34 mouse cellular contexts compared by ENCODE assay signal in genomic region chr10:61128701-61129365, GRCm38 (mm10). TPM values are rescaled to one million over a fixed set of nuclear protein-coding genes. Genes with fewer than 3 reads are reported as not detected.
DNase-seq lines count a peak whose midpoint lies in the region; ATAC-seq and TF ChIP-seq lines count a peak whose summit lies in the region.
"Had no signal": no experiment of that assay in that cellular context is flagged by ENCODE, and none has a peak within 500 bp of the region (broad histone marks: within the 10 kb centered on the region; RNA-seq: fewer than 3 reads in every experiment).

No protein-coding gene starts in this region.

- 0 out of 2 replicates have a peak overlapping the region, but pooled peaks have one; percentile 24 for H3K9ac ChIP-seq in liver, adult 2 months (ENCODE audit: low read depth, low read length)
- no peak overlapping the region; the same call in 1 of the 2 replicates for H3K9ac ChIP-seq in liver, embryonic 14.5 days (replicated peaks)
- no peak overlapping the region for H3K9ac ChIP-seq in liver, postnatal 0 days (replicated peaks)
- H3K9ac ChIP-seq in forebrain, embryonic 14.5 days (ENCODE audit: low read length): no peak overlapping the region
- H3K9ac ChIP-seq: embryonic facial prominence, embryonic 13.5 days; forebrain, embryonic 12.5 days; hindbrain, embryonic 12.5 days; hindbrain, embryonic 15.5 days had no signal

- H3K27ac ChIP-seq in liver, adult 2 months (replicated peaks; ENCODE audit: insufficient read depth, low read depth, low read length): peak overlapping the region; percentile 63
- H3K27ac ChIP-seq in liver, embryonic 14.5 days: peak overlapping the region; percentile 48; the same call in 1 of the 2 replicates
- no peak overlapping the region for H3K27ac ChIP-seq in liver, postnatal 0 days (ENCODE audit: low read depth)
- H3K27ac ChIP-seq in gastrocnemius, adult 2 months: no peak overlapping the region
- no peak overlapping the region for H3K27ac ChIP-seq in forebrain, embryonic 14.5 days (ENCODE audit: low read depth, low read length)
- H3K27ac ChIP-seq: embryonic facial prominence, embryonic 10.5 days; embryonic facial prominence, embryonic 13.5 days; forebrain, embryonic 12.5 days; hindbrain, embryonic 12.5 days; hindbrain, embryonic 15.5 days had no signal

- WGBS in liver, adult 2 months: 21% methylated on average over 1 of the region's 1 CpGs
- WGBS in liver, embryonic 14.5 days (ENCODE audit: insufficient replicate concordance): 45% methylated on average over 1 of the region's 1 CpGs
- WGBS in liver, postnatal 0 days (ENCODE audit: insufficient replicate concordance): 53% methylated on average over 1 of the region's 1 CpGs
- 91% methylated on average over 1 of the region's 1 CpGs for WGBS in forebrain, embryonic 14.5 days

- no peak for TF ChIP-seq EP300 in liver, embryonic 14.5 days (IDR thresholded peaks at IDR 0.05; ENCODE audit: low read depth)
- no peak for TF ChIP-seq EP300 in liver, postnatal 0 days (IDR thresholded peaks at IDR 0.05; ENCODE audit: low read depth)

- H3K4me2 ChIP-seq in liver, embryonic 14.5 days (ENCODE audit: low read depth): peak overlapping the region; percentile 6; the same call in 1 of the 2 replicates
- H3K4me2 ChIP-seq in liver, postnatal 0 days (ENCODE audit: low read depth, low read length): 0 out of 2 replicates have a peak overlapping the region, but pooled peaks have one; percentile 2
- H3K4me2 ChIP-seq in forebrain, embryonic 14.5 days (ENCODE audit: low read length): no peak overlapping the region
- H3K4me2 ChIP-seq: embryonic facial prominence, embryonic 13.5 days; forebrain, embryonic 12.5 days; heart, embryonic 11.5 days; hindbrain, embryonic 12.5 days; hindbrain, embryonic 15.5 days had no signal

- DNase-seq in liver, adult 2 months (ENCODE audit: extremely low read depth, low read depth, low spot score): peak; percentile 95
- DNase-seq in liver: no peak
- DNase-seq in liver, embryonic 14.5 days (ENCODE audit: low read depth in 3 of 3, low spot score in 3 of 3): no peak
- DNase-seq in liver, postnatal 0 days: no peak
- no peak for DNase-seq in gastrocnemius, adult 2 months
- DNase-seq in embryo, embryonic 11 days: no peak
- DNase-seq in forebrain, embryonic 14.5 days (ENCODE audit: low spot score): no peak
- DNase-seq: adrenal gland, postnatal 14 days; B cell, adult 2 months; cerebellum, adult 11 months; cerebellum, adult 2 months; cerebellum, adult 9-11 months; cerebellum, postnatal 25 days; gastrocnemius, postnatal 14 days; heart, adult 11 months had no signal

- intact Hi-C loops in gastrocnemius, adult 2 months (cut with DNase I): no loop called here

- TF ChIP-seq POLR2A in liver, adult 2 months (IDR thresholded peaks at IDR 0.05; ENCODE audit: extremely low read depth, insufficient read depth, low read length): no peak

- H3K4me1 ChIP-seq in liver, adult 2 months (ENCODE audit: control insufficient read depth, insufficient read depth, low read length): peaks cover 6% of the 10 kb centered on the region
- peaks cover 21 to 35% of the 10 kb centered on the region in 2 experiments for H3K4me1 ChIP-seq in liver, embryonic 14.5 days (replicated peaks; ENCODE audit: control insufficient read depth in 2 of 2, insufficient read depth in 2 of 2, low read length in 1 of 2)
- peaks cover 20% of the 10 kb centered on the region for H3K4me1 ChIP-seq in liver, postnatal 0 days (ENCODE audit: insufficient read depth)
- no peaks in the 10 kb centered on the region for H3K4me1 ChIP-seq in forebrain, embryonic 14.5 days (ENCODE audit: control insufficient read depth, insufficient read depth, low read length)
- H3K4me1 ChIP-seq: embryonic facial prominence, embryonic 10.5 days; embryonic facial prominence, embryonic 13.5 days; forebrain, embryonic 12.5 days; hindbrain, embryonic 12.5 days; hindbrain, embryonic 15.5 days had no signal

- H3K4me3 ChIP-seq in liver, adult 2 months (ENCODE audit: insufficient read depth, low read depth, low read length): no peak overlapping the region
- H3K4me3 ChIP-seq in liver, embryonic 14.5 days (ENCODE audit: insufficient read depth in 1 of 2, low read depth in 2 of 2, low read length in 2 of 2): no peak overlapping the region
- no peak overlapping the region for H3K4me3 ChIP-seq in liver, postnatal 0 days (ENCODE audit: low read depth, low read length)
- no peak overlapping the region for H3K4me3 ChIP-seq in gastrocnemius, adult 2 months
- H3K4me3 ChIP-seq in forebrain, embryonic 14.5 days (ENCODE audit: low read depth, low read length): no peak overlapping the region
- H3K4me3 ChIP-seq: embryonic facial prominence, embryonic 10.5 days; embryonic facial prominence, embryonic 13.5 days; erythroblast, embryonic 14.5 days; forebrain, embryonic 12.5 days; hindbrain, embryonic 12.5 days; hindbrain, embryonic 15.5 days had no signal

- H3K79me2 ChIP-seq in liver, adult 2 months (ENCODE audit: control insufficient read depth, insufficient read depth, low read length): peaks cover 5% of the 10 kb centered on the region; the same call in 1 of the 2 replicates

- peaks cover 10% of the 10 kb centered on the region for H3K36me3 ChIP-seq in liver, adult 2 months (ENCODE audit: control insufficient read depth, insufficient read depth, low read length)
- no peaks in the 10 kb centered on the region for H3K36me3 ChIP-seq in liver, embryonic 14.5 days (replicated peaks; ENCODE audit: control insufficient read depth, insufficient read depth, low read depth)
- H3K36me3 ChIP-seq in liver, postnatal 0 days (replicated peaks; ENCODE audit: insufficient read depth, low read length): no peaks in the 10 kb centered on the region; the same call in 1 of the 2 replicates
- H3K36me3 ChIP-seq in forebrain, embryonic 14.5 days (ENCODE audit: control insufficient read depth, insufficient read depth, low read length): peaks cover 5% of the 10 kb centered on the region; the same call in 1 of the 2 replicates
- H3K36me3 ChIP-seq: G1E had no signal

- no peaks in the 10 kb centered on the region for H3K9me3 ChIP-seq in liver, embryonic 14.5 days (ENCODE audit: control insufficient read depth, low read length)
- no peaks in the 10 kb centered on the region for H3K9me3 ChIP-seq in liver, postnatal 0 days (ENCODE audit: low read length)
- H3K9me3 ChIP-seq in forebrain, embryonic 14.5 days (replicated peaks; ENCODE audit: control insufficient read depth, low read length): no peaks in the 10 kb centered on the region
- H3K9me3 ChIP-seq: embryonic facial prominence, embryonic 10.5 days; embryonic facial prominence, embryonic 13.5 days; G1E; hindbrain, embryonic 12.5 days; hindbrain, embryonic 15.5 days had no signal

- ATAC-seq in liver, embryonic 14.5 days (ENCODE audit: insufficient read depth): peak; percentile 51; the same call in 1 of the 2 replicates
- ATAC-seq in liver, postnatal 0 days: peak; percentile 47; the same call in 1 of the 2 replicates
- ATAC-seq in forebrain, embryonic 14.5 days: no peak
- ATAC-seq: forebrain, embryonic 16.5 days had no signal

- no peak for TF ChIP-seq CTCF in liver, adult 2 months (IDR thresholded peaks at IDR 0.05; ENCODE audit: low read depth, low read length)
- TF ChIP-seq CTCF in liver, embryonic 14.5 days (IDR thresholded peaks at IDR 0.05; ENCODE audit: low read depth): no peak
- TF ChIP-seq CTCF in liver, postnatal 0 days (IDR thresholded peaks at IDR 0.05; ENCODE audit: low read depth): no peak
- no peak for TF ChIP-seq CTCF in gastrocnemius, adult 2 months (IDR thresholded peaks at IDR 0.05)

- no peaks in the 10 kb centered on the region for H3K27me3 ChIP-seq in liver, adult 2 months (ENCODE audit: control insufficient read depth, insufficient read depth, low read length)
- H3K27me3 ChIP-seq in liver, embryonic 14.5 days (ENCODE audit: control insufficient read depth, insufficient read depth, low read length): no peaks in the 10 kb centered on the region
- no peaks in the 10 kb centered on the region for H3K27me3 ChIP-seq in liver, postnatal 0 days (ENCODE audit: insufficient read depth, low read length)
- H3K27me3 ChIP-seq in forebrain, embryonic 14.5 days (replicated peaks; ENCODE audit: control insufficient read depth, insufficient read depth, low read length): no peaks in the 10 kb centered on the region
- H3K27me3 ChIP-seq: CH12.LX; embryonic facial prominence, embryonic 13.5 days; forebrain, embryonic 12.5 days; hindbrain, embryonic 12.5 days; hindbrain, embryonic 15.5 days; Patski had no signal

RNA-seq across cellular contexts. Expression of gene Sgpl1, which starts 18.7 kb away (rescaled TPM):
- total RNA-seq in liver, adult 2 months (2014; rRNA removed): 43.7 and 57.2 TPM in 2 replicates
- 36.3 and 39.9 TPM in 2 replicates for polyA plus RNA-seq in liver, adult 2 months (2012; rRNA removed)
- 7.9 and 10.7 TPM in 2 replicates for polyA plus RNA-seq in liver, embryonic 14.5 days (2012; rRNA removed)
- 16.6 and 18.1 TPM in 2 replicates for polyA plus RNA-seq in liver, embryonic 14.5 days (2014; fragmentation: Nextera tagmentation; extraction: Ambion mirVana)
- polyA plus RNA-seq in liver, postnatal 0 days (2015; fragmentation: Nextera tagmentation; extraction: Ambion mirVana): 16.2 and 16.9 TPM in 2 replicates
- total RNA-seq in gastrocnemius, adult 2 months (2021): 1 to 10 TPM; 6.0 to 6.6 TPM
- polyA plus RNA-seq in forebrain, embryonic 14.5 days (2014; fragmentation: Nextera tagmentation; extraction: Ambion mirVana): 65.7 and 66.8 TPM in 2 replicates
- polyA plus RNA-seq: G1E had no signal

RNA-seq across cellular contexts. Expression of gene Pcbd1, which starts 39.7 kb away (rescaled TPM):
- 330 and 347 TPM in 2 replicates for total RNA-seq in liver, adult 2 months (2014; rRNA removed)
- 340 and 409 TPM in 2 replicates for polyA plus RNA-seq in liver, adult 2 months (2012; rRNA removed)
- 75.2 and 79.9 TPM in 2 replicates for polyA plus RNA-seq in liver, embryonic 14.5 days (2012; rRNA removed)
- 162 and 164 TPM in 2 replicates for polyA plus RNA-seq in liver, embryonic 14.5 days (2014; fragmentation: Nextera tagmentation; extraction: Ambion mirVana)
- polyA plus RNA-seq in liver, postnatal 0 days (2015; fragmentation: Nextera tagmentation; extraction: Ambion mirVana): 333 and 355 TPM in 2 replicates
- under 1 TPM in 1 of 2 experiments, not detected in 1; 0.54 TPM for total RNA-seq in gastrocnemius, adult 2 months (2021)
- polyA plus RNA-seq in forebrain, embryonic 14.5 days (2014; fragmentation: Nextera tagmentation; extraction: Ambion mirVana): 22.2 and 25.5 TPM in 2 replicates
- total RNA-seq: G1E had no signal
- polyA plus RNA-seq: G1E had no signal

RNA-seq across cellular contexts. Expression of gene Tbata, which starts 42.9 kb away (rescaled TPM):
- total RNA-seq in liver, adult 2 months (2014; rRNA removed): not detected in 2 replicates
- not detected in 2 replicates for polyA plus RNA-seq in liver, adult 2 months (2012; rRNA removed)
- not detected in 2 replicates for polyA plus RNA-seq in liver, embryonic 14.5 days (2012; rRNA removed)
- polyA plus RNA-seq in liver, embryonic 14.5 days (2014; fragmentation: Nextera tagmentation; extraction: Ambion mirVana): not detected in 2 replicates
- not detected in 2 replicates for polyA plus RNA-seq in liver, postnatal 0 days (2015; fragmentation: Nextera tagmentation; extraction: Ambion mirVana)
- total RNA-seq in gastrocnemius, adult 2 months (2021): not detected
- polyA plus RNA-seq in forebrain, embryonic 14.5 days (2014; fragmentation: Nextera tagmentation; extraction: Ambion mirVana): 1.4 and 2.5 TPM in 2 replicates
- total RNA-seq: adrenal gland, adult 18-20 months; adrenal gland, postnatal 14 days; common myeloid progenitor, adult 5-6 weeks; G1E; gastrocnemius, adult 18-20 months; gastrocnemius, postnatal 14 days; gastrocnemius, postnatal 4 days; heart, adult 8-10 months; heart, postnatal 25 days; hematopoietic stem cell, adult 5-6 weeks had no signal
- polyA plus RNA-seq: embryonic facial prominence, embryonic 13.5 days; erythroblast, embryonic 14.5 days; G1E; heart, embryonic 11.5 days; heart, embryonic 14.5 days; Patski had no signal

Comparison
In these comparisons a context has a peak if more than half of its experiments do, and no peak if none do; other contexts are left out.
1. H3K27ac ChIP-seq: peak in liver, adult 2 months (single experiment) and liver, embryonic 14.5 days (single experiment); none in liver, postnatal 0 days (single experiment), gastrocnemius, adult 2 months (single experiment) and forebrain, embryonic 14.5 days (single experiment).